Mouse (Mus musculus): Measurements from ENCODE around the gene Zfp51. TPM values are rescaled to one million over a fixed set of nuclear protein-coding genes. Genes with fewer than 3 reads are reported as not detected.
"Not testable (repeated sequence)": the region's sequence is repeated elsewhere in the genome, so short reads cannot be mapped to it uniquely, and the experiment has no call there.

Zfp51 gene
- polyA plus RNA-seq, 1 experiment from 2014 or later, result 17.8 TPM

- H3K4me1 ChIP-seq, result peaks cover 20% of the 10 kb centered on the region
- WGBS, result 84% methylated on average over 4 of the region's 9 CpGs
- not testable (repeated sequence) for H3K4me3 ChIP-seq (replicated peaks); H3K9me3 ChIP-seq (replicated peaks); H3K4me2 ChIP-seq; H3K27ac ChIP-seq; ATAC-seq (replicated peaks; ENCODE audit: low FRiP score); H3K9ac ChIP-seq; H3K36me3 ChIP-seq; H3K27me3 ChIP-seq
These were observed 26.2 kb downstream of the Zfp51 start for GRCm38 (mm10) chr17:21476351-21476750.

- not testable (repeated sequence) for H3K27ac ChIP-seq; H3K4me1 ChIP-seq; H3K4me2 ChIP-seq; H3K36me3 ChIP-seq; H3K9ac ChIP-seq; H3K27me3 ChIP-seq; H3K4me3 ChIP-seq (replicated peaks); H3K9me3 ChIP-seq (replicated peaks); ATAC-seq (replicated peaks; ENCODE audit: low FRiP score)
- 77% methylated on average over 10 of the region's 10 CpGs for WGBS
These were observed 28.1 kb downstream of the Zfp51 start for GRCm38 (mm10) chr17:21478103-21478777.

DNA sequence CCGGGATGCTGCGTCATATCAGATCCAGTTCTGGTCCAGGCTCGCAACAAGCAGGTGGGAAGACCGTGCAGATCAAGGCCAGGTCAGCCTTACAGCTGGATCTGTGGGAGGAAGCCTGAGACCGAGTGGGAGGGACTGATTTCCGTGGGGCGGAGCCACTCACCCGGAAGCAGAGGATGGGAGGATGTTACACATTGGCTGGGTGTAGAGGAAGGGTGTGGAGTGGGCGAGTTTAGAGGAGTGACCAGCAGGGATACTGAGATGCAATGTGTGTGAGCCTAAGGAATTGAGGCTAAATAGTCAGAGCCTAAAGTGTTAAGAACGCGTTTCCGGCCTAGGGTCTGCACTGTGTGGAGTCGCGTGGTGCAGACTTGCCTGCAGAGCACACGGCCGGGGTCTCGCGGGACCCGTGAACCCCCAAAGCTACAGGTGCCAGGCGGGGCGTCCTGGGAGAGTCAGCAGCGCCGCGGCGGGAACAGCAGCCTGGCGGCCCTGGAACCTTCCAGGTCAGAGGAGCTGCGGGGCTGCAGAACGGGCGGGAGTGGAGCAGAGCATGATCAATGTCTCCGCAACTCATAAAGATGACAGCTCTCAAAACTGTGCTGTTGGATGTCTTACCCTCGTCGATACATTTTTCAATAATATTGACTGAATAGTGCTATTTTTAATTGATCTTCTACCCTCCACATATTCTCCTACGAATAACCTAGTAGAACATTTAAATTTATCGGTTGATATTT is 38.8 kb downstream of the Zfp51 start, which contains the start of gene Zfp53:
Gene Zfp53, plus strand, starts transcription at position 239 of the 740 bp plus-strand sequence.
- Histone ChIP-seq H3K9ac (peak within 1 kb of the TSS; percentile 72), H3K9me3 (replicated peaks) (no peaks in the 10 kb centered on the region), H3K27me3 (no peaks in the 10 kb centered on the region), H3K4me1 (peaks cover 9% of the 10 kb centered on the region; the same call in 1 of the 2 replicates), H3K4me3 (replicated peaks) (peak within 1 kb of the TSS; percentile 76), H3K4me2 (peak within 1 kb of the TSS; percentile 71), H3K36me3 (peaks cover 8% of the 10 kb centered on the region), H3K27ac (peak within 1 kb of the TSS; percentile 92)
- ATAC-seq (replicated peaks; ENCODE audit: low FRiP score), result peak; percentile 100
- WGBS, result under 1% methylated on average over 34 of the region's 34 CpGs

DNA sequence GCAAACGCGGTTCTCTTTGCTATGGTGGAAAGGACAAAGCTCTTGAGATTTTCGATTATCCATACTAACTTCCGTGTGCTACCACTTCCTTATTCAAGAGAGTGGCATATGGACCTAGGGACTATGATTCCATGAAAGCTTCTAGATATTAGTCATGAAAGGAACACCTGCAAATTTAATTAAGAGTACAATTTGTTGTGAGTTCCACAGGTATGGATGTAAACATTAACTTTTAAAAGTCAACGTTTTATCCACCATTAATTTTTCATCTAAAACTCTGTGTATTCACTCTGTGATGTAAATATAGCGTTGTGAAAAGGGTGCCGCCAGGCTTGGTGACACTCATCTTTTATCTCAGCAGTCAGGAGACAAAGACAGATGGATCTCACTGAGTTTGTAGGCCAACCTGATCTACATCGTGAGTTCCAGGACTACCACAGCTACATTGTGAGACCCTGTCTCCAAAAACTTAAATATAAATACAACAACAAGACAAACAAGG is 39.4 kb downstream of the Zfp51 start:
- H3K36me3 ChIP-seq, result peaks cover 8% of the 10 kb centered on the region
- WGBS, result 13% methylated on average over 8 of the region's 8 CpGs
- no peak for ATAC-seq (replicated peaks; ENCODE audit: low FRiP score)
- H3K9ac ChIP-seq, result peak overlapping the region; percentile 72
- peaks cover 9% of the 10 kb centered on the region; the same call in 1 of the 2 replicates for H3K4me1 ChIP-seq
- peak overlapping the region; percentile 76 for H3K4me3 ChIP-seq (replicated peaks)
- H3K27ac ChIP-seq, result 0 out of 2 replicates have a peak overlapping the region, but pooled peaks have one; percentile 92
- no peaks in the 10 kb centered on the region for H3K9me3 ChIP-seq (replicated peaks)
- peak overlapping the region; percentile 71 for H3K4me2 ChIP-seq
- no peaks in the 10 kb centered on the region for H3K27me3 ChIP-seq

DNA sequence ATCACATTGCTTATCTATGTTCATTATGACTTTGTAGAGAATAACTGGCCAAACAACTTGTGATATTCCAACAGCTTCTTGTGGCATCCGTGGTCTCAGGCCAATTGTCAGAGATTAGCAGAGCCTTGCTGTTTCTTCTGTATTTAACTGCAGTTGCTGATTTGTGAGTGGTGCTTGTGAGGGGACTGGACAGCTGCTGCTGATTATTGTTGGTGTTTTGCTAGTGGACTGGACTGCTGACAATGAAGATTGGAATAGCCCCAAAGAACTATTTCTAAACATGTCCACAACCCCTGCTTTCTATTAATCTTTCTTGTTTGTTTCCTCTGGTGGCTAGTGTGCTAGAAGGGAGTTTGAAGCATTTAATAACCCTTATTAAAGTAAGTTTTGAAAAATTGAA is 51.2 kb downstream of the Zfp51 start:
- H3K27ac ChIP-seq, result no peak overlapping the region
- ATAC-seq (replicated peaks; ENCODE audit: low FRiP score), result no peak
- H3K4me2 ChIP-seq, result no peak overlapping the region
- no peaks in the 10 kb centered on the region for H3K9me3 ChIP-seq (replicated peaks)
- H3K4me3 ChIP-seq (replicated peaks), result no peak overlapping the region
- H3K4me1 ChIP-seq, result no peaks in the 10 kb centered on the region
- peaks cover 18% of the 10 kb centered on the region for H3K36me3 ChIP-seq
- H3K27me3 ChIP-seq, result no peaks in the 10 kb centered on the region
- WGBS, result 82% methylated on average over 1 of the region's 1 CpGs
- no peak overlapping the region for H3K9ac ChIP-seq

DNA sequence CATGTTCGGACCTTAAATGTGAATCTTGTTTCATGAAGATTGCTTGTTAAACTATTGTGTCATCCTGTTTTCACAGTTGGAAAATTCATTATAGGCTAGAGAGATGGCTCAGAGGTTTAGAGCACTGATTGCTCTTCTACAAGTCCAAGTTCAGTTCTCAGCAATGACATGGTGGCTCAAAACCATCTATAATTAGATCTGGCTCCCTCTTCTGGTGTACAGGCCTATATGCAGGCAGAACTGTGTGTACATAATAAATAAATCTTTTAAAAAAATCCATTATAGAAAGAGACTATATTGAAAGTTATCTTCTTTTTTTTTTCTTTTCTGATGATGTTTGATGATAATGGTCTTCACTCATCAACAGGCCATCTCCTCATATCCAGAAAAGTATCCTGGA is 54.4 kb downstream of the Zfp51 start:
- Histone ChIP-seq H3K27me3 (no peaks in the 10 kb centered on the region), H3K27ac (no peak overlapping the region), H3K9ac (no peak overlapping the region), H3K4me1 (no peaks in the 10 kb centered on the region), H3K36me3 (peaks cover 29% of the 10 kb centered on the region), H3K4me3 (replicated peaks) (no peak overlapping the region), H3K4me2 (no peak overlapping the region), H3K9me3 (replicated peaks) (no peaks in the 10 kb centered on the region)
- no peak for ATAC-seq (replicated peaks; ENCODE audit: low FRiP score)
- WGBS, result 96% methylated on average over 1 of the region's 1 CpGs

DNA sequence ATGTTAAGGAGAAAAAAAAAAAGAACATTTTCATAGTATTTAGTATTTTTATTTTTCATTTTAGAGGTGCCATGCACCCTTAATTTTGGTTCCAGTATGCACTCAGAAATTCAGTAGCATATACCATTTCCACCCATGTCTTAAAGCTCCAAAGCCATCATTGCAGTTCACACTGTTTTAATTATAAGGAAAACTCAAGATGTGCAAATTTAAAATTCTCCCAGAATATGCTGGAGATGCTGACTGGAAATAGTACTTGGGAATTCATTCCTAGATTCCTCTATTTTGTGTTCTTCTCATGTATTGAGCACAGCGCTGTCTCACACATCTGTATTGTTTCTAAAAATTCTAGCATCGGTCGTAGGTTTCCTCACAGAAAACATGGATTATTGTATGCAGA is 56.1 kb downstream of the Zfp51 start:
- no peak overlapping the region for H3K4me2 ChIP-seq
- H3K27ac ChIP-seq, result no peak overlapping the region
- WGBS, result 98% methylated on average over 3 of the region's 3 CpGs
- H3K9me3 ChIP-seq (replicated peaks), result no peaks in the 10 kb centered on the region
- H3K4me1 ChIP-seq, result no peaks in the 10 kb centered on the region
- ATAC-seq (replicated peaks; ENCODE audit: low FRiP score), result no peak
- peaks cover 39% of the 10 kb centered on the region for H3K36me3 ChIP-seq
- H3K4me3 ChIP-seq (replicated peaks), result no peak overlapping the region
- H3K27me3 ChIP-seq, result no peaks in the 10 kb centered on the region
- no peak overlapping the region for H3K9ac ChIP-seq

- H3K27ac ChIP-seq, result no peak overlapping the region
- H3K4me3 ChIP-seq (replicated peaks), result no peak overlapping the region
- no peak overlapping the region for H3K9ac ChIP-seq
- ATAC-seq (replicated peaks; ENCODE audit: low FRiP score), result no peak
- H3K4me1 ChIP-seq, result no peaks in the 10 kb centered on the region
- H3K36me3 ChIP-seq, result peaks cover 43% of the 10 kb centered on the region
- H3K4me2 ChIP-seq, result no peak overlapping the region
- H3K9me3 ChIP-seq (replicated peaks), result no peaks in the 10 kb centered on the region
- no peaks in the 10 kb centered on the region for H3K27me3 ChIP-seq
These were observed 59.6 kb downstream of the Zfp51 start for GRCm38 (mm10) chr17:21509756-21510155.

Other genes with a start within 250 kb of the Zfp51 start
- not detected in 2 replicates for gene Vmn1r234, start 224.3 kb upstream of the Zfp51 start, polyA plus RNA-seq (2015; fragmentation: Nextera tagmentation; extraction: Ambion mirVana)
- not detected in 2 replicates for gene Vmn1r235, start 194.0 kb upstream of the Zfp51 start, polyA plus RNA-seq (2015; fragmentation: Nextera tagmentation; extraction: Ambion mirVana)
- not detected in 2 replicates for gene Vmn1r236, start 167.4 kb upstream of the Zfp51 start, polyA plus RNA-seq (2015; fragmentation: Nextera tagmentation; extraction: Ambion mirVana)
- not detected in 2 replicates for gene Vmn1r237, start 138.5 kb upstream of the Zfp51 start, polyA plus RNA-seq (2015; fragmentation: Nextera tagmentation; extraction: Ambion mirVana)
- gene Zfp677, start 66.6 kb upstream of the Zfp51 start, polyA plus RNA-seq (2015; fragmentation: Nextera tagmentation; extraction: Ambion mirVana), result 3.4 and 3.6 TPM in 2 replicates
- 5.0 and 5.6 TPM in 2 replicates for gene Zfp54, start 27.1 kb upstream of the Zfp51 start, polyA plus RNA-seq (2015; fragmentation: Nextera tagmentation; extraction: Ambion mirVana)
- gene Zfp53, start 38.6 kb downstream of the Zfp51 start, polyA plus RNA-seq (2015; fragmentation: Nextera tagmentation; extraction: Ambion mirVana), result 11.2 and 12.7 TPM in 2 replicates
- gene Zfp52, start 85.2 kb downstream of the Zfp51 start, polyA plus RNA-seq (2015; fragmentation: Nextera tagmentation; extraction: Ambion mirVana), result 3.9 and 4.9 TPM in 2 replicates
- 18.7 and 19.2 TPM in 2 replicates for gene Zfp948, start 116.6 kb downstream of the Zfp51 start, polyA plus RNA-seq (2015; fragmentation: Nextera tagmentation; extraction: Ambion mirVana)
- gene Zfp983, start 200.2 kb downstream of the Zfp51 start, polyA plus RNA-seq (2015; fragmentation: Nextera tagmentation; extraction: Ambion mirVana), result 2.8 and 3.5 TPM in 2 replicates
- gene Gm10226, start 241.5 kb downstream of the Zfp51 start, polyA plus RNA-seq (2015; fragmentation: Nextera tagmentation; extraction: Ambion mirVana), result 2.7 and 5.4 TPM in 2 replicates

Measured in kidney, embryonic 15.5 days (tissue).